Mouse (Mus musculus): Measurements from ENCODE around the gene Nkx1-2.

Nkx1-2 gene

DNA sequence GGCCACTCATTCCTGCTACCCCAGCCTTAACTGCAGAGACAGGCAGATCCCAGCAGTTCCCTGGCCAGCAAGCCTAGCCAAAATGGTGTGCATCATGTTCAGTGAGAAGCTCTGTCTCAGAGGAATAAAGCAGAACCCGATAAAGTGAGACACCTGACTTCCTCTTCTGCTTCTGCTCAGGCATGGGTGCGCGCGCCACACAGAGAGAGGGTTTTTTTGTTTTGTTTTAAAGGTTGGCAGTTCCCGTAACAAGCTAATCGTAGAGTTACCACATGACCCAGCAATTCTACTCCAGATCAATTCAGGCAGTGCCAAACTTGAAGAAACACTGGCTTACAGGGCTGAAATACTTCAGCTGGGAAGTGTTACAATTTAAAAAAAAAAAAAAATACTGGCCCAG, 30.6 kb downstream of the Nkx1-2 start:
- DNase-seq (ENCODE audit: low read depth, low spot score) = no peak

DNA sequence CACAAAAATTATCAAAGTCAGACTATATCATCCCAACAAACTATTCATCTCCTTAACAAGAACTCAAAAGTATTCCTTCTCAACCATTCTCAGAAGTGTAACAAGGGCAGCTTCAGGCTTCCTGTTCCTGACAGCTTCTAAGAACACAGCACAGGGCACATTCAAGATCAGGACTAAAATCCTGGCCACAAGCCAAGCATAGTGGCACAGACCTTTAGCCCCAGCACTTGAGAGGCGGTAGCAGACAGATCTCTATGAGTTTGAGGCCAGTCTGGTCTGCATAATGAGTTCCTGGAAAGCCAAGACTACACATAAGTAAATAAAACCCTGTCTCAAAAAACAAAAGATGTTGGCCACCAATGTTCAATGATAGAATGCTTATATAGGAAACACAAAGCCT, 33.6 kb downstream of the Nkx1-2 start:
- DNase-seq (ENCODE audit: low read depth, low spot score) = no peak

DNA sequence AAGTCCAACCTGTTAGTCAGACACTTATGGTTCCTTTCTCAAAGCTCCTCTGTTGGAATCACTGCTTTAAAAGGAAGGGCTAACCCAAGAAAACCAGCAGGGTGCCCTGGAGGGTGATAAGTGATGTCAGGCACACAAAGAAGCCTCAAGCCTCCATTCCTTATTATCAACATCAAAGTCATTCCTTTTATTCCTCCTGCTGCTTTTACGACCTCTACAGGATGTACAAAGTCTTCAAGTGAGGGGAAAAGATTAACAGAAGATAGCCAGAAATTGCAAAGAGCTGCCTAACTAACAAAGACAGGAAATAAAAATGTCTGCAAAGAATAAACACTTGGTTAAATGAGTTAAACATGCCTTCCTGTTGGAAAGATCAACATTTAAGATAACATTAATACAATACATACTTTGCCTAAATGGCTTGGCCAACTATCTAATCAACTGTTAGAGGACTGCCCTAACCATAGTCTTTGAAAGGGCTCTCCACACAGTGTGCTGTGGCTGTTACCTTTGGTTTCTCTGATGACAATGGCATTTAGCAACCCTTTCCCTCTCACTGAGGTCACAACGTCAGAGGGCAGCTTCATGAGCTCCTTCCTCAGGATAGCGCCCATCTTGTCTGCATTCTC, 40.2 kb downstream of the Nkx1-2 start:
- DNase-seq (ENCODE audit: low read depth, low spot score) = peak; percentile 39

DNA sequence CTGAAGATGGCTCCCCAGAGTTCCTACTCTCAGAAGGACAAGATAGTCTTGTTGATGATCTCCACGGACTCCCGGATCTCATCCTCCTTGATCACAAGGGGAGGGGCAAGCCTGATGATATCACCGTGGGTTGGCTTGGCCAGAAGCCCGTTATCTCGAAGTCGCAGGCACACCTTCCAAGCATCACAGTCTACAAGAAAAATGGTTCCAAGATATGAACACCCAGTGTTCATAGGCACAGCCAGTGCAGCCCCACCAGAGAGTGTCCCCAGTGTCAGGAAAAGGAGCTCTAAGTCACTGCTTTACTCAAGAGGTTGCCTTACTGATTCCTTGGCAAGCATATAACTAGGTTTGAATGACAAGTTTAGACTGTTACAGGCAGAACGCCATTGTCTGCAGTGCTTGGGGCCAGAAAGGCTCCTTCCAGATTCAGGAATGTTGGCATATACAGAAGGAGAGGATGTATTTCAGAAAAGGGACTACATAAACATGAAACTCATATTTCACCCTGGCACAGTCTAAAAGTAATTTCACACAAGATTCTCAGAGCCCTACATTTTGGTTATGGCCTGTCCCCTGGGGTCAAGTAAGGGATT, 41.2 kb downstream of the Nkx1-2 start:
- no peak for DNase-seq (ENCODE audit: low read depth, low spot score)

DNA sequence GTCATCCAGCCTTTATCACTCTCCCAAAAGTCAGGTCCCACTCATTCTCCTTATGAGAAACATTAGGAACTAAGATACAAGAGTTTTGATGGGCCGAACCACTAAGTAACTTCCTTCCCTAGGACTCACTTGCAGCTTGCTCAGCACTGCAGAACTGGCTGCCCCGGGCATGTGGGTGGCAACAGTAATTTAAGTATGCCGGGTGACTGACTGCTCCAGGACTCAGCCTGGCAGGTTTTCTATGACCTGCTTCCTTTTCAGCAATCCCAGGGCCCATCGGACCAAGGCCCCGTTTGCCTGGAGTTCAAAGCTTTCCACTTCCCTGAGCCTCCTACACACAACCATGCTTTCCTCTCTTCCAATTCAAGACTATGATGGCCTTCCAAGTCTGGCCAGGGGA, 42.9 kb downstream of the Nkx1-2 start:
- DNase-seq (ENCODE audit: low read depth, low spot score) = no peak

DNA sequence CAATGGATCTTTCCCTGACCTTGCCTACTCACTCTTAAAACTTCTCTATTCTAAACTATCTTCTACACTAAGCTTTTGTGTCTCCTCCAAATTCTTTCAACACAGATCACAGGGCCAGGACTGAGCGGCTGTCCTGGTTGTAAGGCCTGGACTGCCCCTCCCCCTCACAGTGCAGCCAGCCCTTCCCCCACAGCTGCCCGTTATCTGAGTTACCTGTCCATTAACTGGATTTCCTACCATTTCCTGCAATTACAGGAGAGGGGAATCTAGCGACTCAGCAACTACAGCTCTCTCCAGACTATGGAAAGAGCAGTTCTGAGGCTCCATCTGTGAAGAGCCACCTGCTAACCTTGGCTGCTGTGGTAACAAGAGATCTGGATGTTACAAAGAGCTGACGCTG, 43.5 kb downstream of the Nkx1-2 start:
- no peak for DNase-seq (ENCODE audit: low read depth, low spot score)

DNA sequence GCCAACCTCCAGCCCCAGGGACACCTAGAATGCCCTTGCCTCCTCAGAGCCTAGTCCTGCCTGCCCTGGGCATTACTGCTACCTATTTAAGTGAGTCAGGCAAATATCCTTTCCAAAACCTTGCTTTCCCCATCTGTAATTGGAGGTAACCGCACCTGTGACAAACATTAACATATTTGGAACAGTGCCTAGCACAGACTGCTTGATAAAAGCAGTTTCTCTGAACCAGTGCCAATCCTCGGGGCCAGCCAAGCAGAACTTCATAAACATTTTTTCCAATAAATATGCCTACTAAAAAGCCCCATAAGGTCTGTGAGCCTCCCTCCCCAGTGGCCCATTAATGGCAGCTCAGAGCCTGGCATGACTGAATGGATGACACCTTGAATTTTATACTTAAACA, 45.3 kb downstream of the Nkx1-2 start:
- DNase-seq (ENCODE audit: low read depth, low spot score) = no peak

DNA sequence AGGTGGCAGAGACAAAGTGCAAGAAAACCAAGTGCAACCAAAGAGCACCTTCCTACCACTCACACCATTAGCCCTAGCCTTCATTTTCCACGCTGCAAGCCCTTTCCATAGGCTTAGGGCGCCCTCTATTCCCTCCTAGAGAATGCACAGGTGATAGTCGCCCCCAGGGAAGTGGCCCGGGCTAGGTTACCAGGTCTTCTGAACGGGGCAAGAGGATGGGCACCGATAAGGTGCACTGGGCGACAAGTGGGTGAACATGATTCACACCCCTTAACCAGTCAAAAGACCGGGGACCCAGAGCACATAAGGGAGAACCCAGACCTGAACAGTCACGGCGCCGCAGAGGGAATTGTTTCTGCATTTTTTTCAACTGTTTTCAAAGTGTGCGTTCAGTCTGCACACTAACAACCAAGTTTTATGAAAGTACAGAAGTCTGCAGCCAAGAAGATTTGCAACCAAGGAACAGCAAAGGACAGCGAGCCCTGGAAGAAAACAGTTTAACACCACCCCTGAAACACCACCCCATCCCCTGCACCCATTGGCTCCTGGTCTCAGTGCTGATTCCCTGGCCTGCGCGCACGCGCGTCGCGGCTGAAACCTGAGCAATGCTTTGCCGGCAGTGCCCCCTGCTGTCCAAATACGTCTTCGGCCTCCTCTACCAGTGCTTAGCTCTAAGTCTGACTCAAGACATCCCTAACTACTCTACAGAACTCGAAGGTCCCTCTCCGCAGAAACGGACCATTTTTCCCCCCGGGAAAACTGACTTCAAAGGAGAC, 47.9 kb downstream of the Nkx1-2 start:
- peak; percentile 96 for DNase-seq (ENCODE audit: low read depth, low spot score)

DNA sequence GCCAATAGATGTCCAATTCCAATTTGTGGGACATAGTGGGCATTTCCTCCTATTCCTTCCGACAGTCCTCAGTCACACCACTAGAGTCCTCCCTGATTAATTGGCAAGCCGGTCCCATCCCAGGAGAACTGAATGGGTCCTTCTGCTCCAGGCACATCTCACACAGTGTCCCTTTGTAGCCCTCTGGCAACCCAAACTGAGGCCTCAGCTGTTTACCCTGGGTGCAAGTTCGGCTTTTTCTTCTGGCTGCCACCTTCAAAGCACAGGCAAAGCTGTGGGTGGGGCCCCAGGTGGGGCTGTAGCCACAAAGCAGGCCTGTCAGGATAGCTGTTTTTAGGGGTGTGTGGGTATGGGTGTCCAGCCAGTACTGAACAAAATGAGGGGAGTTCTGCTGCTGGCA, 52.3 kb downstream of the Nkx1-2 start:
- DNase-seq (ENCODE audit: low read depth, low spot score) = no peak
